Mouse (Mus musculus): ENCODE data around the gene Wdr38. TPM values are rescaled to one million over a fixed set of nuclear protein-coding genes. Genes with fewer than 3 reads are reported as not detected.

The Wdr38 gene
- total RNA-seq, 1 experiment from 2014 or later, result 0.18 TPM

DNA sequence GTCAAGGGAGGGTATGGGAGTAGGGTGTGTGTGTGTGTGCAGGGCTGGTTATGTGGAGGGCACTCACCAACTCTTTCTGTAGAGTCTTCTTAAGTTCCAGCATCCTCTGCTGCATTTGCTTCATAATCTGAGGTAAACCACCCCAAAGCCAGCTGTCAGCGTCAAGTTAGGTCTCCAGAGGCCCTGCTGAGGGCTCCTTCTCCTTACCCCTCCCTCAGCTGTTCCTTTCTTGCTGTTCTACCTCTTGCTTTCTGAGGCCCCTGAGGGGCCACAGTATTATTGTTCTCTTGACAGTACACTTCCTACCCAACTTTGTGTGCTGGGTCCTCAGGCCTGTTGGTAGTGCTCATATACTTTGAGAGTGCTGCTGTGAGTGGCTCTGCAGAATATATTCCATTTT, 22.7 kb downstream of the Wdr38 start:
- ATAC-seq (replicated peaks; ENCODE audit: low read depth, poor library complexity, severe bottlenecking), result no peak

DNA sequence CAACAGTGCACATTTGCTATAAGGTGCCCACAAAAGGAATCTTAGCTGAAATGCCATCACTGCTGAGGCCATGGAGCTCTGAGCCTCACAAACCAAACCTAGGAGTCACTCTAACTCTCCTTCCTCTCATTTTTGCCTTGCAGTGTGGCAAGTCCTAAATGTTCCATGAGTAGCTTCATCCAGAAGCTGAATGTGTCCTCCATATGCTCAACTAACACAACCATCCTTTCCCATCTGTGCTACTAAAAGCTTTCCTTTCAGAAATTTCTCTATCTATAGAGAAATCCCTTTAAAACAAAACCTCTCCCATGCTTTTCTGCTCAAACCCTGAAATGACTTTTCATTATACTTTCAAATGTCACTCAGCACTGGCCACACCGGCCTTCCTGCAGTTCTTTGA, 34.3 kb downstream of the Wdr38 start:
- no peak for ATAC-seq (replicated peaks; ENCODE audit: low read depth, poor library complexity, severe bottlenecking)

DNA sequence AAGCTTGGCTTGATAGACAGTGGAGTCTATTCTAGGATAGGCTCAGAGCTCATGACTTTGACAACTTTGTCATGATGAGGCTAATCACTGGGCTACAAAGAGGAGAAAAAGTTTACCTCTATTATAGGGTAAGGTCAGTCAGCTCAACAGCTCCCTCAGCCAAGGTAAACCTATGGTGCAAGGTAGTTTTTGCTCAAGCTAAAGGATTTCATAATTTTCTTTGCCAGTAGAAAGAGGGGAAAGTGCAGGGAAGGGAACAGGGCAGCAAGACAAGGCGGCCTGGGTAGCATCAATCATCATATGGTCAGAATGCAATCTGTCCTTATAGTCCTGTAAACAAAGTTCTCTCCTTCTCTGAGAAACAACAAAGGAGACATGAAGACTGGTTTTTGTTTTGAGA, 42.9 kb downstream of the Wdr38 start:
- no peak for ATAC-seq (replicated peaks; ENCODE audit: low read depth, poor library complexity, severe bottlenecking)

DNA sequence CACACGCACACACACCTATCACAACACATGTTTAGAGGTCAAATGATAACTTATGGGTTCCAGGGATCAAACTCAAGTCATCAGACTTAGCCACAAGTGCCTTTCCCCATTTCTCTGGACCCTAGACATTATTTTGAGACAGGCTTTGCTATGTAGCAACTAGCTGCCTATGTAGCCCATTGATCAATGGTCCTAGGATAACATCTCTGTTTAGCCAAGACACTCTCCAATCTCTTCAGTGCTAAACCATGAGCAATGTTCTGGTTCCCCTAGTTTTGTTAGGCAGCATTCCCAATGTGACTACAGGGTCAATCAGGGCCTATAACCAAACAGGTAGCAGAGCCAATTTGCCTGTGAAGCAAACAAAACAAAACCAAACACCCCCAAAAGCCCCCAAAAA, 51.2 kb downstream of the Wdr38 start:
- no peak for ATAC-seq (replicated peaks; ENCODE audit: low read depth, poor library complexity, severe bottlenecking)

Other genes starting within 250 kb of the Wdr38 start
- gene Nr6a1, start 69.8 kb upstream of the Wdr38 start, total RNA-seq (2017), result 1.7 and 5.7 TPM in 2 replicates
- not detected in 2 replicates for gene Olfml2a, start 65.5 kb upstream of the Wdr38 start, total RNA-seq (2017)
- gene Arpc5l, start 7.9 kb downstream of the Wdr38 start, total RNA-seq (2017), result 56.4 and 67.3 TPM in 2 replicates
- 1,747 and 1,973 TPM in 2 replicates for gene Rpl35, start 8.1 kb downstream of the Wdr38 start, total RNA-seq (2017)
- gene Golga1, start 68.1 kb downstream of the Wdr38 start, total RNA-seq (2017), result 11.5 and 21.1 TPM in 2 replicates
- 7.0 and 12.2 TPM in 2 replicates for gene Scai, start 193.3 kb downstream of the Wdr38 start, total RNA-seq (2017)
- 43.6 and 67.2 TPM in 2 replicates for gene Ppp6c, start 229.0 kb downstream of the Wdr38 start, total RNA-seq (2017)